Mouse (Mus musculus): Measurements from ENCODE around the gene Spata2. TPM values are rescaled to one million over a fixed set of nuclear protein-coding genes. Genes with fewer than 3 reads are reported as not detected.
A peak's percentile ranks its signal among the peaks of the same experiment; 100 is the strongest.

Gene Spata2
- polyA plus RNA-seq, 1 experiment from 2014 or later: 15.3 TPM

DNA sequence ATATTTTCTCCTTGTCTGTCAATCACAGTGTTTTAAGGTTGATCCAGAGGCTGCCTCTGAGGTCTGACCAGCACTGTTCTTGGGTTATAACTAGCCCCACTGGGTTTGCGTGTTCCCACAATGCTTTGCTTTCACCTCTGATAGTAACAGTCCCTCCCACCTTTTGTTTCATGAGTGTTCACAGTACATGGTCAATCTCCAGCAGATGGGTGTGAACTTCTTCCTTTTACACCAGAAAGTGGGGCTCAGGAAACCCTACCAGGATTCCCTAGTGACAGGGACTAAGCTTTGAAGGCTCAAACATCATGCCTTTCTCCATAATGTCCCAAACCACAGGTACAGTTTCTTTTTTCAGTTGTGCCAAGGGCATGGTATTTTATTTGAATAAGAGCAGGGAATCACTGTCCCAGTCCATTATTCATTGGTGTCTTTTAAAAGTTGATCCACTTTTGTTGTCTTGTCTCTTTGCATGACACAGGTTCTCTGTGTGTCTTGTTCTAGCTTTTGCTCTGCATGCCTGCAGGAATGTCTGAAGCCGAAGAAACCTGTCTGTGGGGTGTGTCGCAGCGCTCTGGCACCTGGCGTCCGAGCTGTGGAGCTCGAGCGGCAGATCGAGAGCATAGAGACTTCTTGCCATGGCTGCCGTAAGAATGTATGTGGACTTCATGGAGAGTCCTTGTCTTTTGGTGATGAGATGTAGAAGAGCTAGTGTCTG, 14.0 kb upstream of the Spata2 start:
- Histone ChIP-seq H3K4me3 (no peak overlapping the region), H3K9me3 (no peaks in the 10 kb centered on the region), H3K36me3 (peaks cover 46% of the 10 kb centered on the region), H3K27ac (no peak overlapping the region), H3K4me2 (no peak overlapping the region), H3K4me1 (peaks cover 30% of the 10 kb centered on the region), H3K27me3 (no peaks in the 10 kb centered on the region), H3K9ac (no peak overlapping the region)
- ATAC-seq (ENCODE audit: insufficient number of reproducible peaks, low FRiP score, low TSS enrichment, low read depth): no peak
- 80% methylated on average over 10 of the region's 10 CpGs for WGBS

DNA sequence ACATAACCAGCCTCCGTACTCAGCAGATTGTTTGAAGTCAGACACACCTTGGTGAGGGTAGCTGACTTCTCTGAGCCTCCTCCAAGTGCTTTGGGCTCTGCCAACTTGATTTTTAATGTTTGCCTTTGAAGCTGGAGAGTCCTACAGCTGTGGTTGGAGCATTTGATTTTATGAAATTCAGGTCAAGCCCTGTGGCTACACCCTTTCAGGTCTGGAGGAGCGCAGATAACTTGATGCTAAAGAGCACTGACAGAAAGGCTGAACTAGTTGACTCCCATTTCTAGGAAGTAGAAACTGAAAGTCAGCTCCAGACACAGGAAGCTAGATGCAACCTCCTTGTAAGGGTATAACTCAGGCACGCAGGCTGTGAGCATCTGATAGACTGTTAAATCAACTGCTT, 12.4 kb upstream of the Spata2 start:
- Histone ChIP-seq H3K9ac (no peak overlapping the region), H3K27me3 (no peaks in the 10 kb centered on the region), H3K9me3 (no peaks in the 10 kb centered on the region), H3K27ac (no peak overlapping the region), H3K4me3 (peak overlapping the region; percentile 99; the same call in 1 of the 2 replicates), H3K36me3 (peaks cover 31% of the 10 kb centered on the region), H3K4me2 (peak overlapping the region; percentile 93), H3K4me1 (peaks cover 30% of the 10 kb centered on the region)
- no peak for ATAC-seq (ENCODE audit: insufficient number of reproducible peaks, low FRiP score, low TSS enrichment, low read depth)
- WGBS: 69% methylated on average over 3 of the region's 3 CpGs

DNA sequence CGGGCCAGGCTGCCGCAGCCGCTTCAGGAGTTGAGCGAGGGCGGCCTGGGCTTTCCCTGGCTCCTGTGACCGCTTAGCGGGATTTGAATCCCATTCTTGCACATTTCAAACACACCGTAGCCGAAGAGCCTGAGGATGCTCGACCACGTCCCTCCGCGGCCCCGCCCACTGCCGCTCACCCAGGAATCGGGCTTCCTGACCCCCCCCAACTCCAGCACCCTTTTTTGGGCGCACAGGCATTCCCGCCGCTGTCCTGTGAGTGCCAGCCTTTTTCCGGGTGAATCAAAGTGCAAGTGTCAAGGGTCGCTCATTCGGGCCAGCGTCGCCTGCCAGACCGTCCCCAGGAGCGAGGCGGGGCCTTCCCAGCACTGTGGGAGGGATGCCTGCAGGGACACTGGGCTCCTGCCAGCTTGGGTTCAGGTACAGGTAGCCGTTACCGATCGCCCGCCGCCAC, 11.2 kb upstream of the Spata2 start:
- no peak for ATAC-seq (ENCODE audit: insufficient number of reproducible peaks, low FRiP score, low TSS enrichment, low read depth)
- under 1% methylated on average over 32 of the region's 32 CpGs for whole genome bisulfite sequencing
- H3K4me3 ChIP-seq: peak overlapping the region; percentile 99

DNA sequence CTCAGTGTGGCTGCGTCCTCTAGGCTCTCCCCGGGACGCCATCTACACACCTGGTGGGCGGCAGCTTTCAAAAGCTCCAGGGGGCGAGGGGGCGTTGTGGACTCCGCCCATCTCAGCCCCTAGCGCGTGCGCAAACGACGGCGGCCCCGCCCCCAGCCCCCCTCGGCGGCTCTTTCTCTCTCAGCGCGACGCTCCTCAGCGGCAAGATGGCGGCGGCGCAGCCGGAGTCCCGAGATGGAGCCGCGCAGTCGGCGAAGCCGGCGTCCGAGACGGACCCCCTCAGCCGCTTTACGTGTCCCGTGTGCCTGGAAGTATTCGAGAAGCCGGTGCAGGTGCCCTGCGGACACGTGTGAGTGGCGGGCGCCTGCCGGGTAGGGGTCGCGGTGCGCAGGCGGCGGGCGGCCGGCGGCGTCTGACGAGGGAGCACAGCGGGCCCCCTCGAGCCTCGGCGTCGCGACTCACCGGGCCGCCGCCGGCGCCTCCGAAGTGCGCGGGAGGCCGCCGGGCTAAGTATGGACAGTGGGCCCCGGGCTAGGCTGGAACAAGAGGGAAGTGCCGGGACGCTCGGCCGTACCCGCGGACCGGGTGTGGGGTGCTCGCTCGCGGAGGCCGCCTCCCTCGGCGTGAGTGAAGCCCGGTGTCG, 10.7 kb upstream of the Spata2 start:
- under 1% methylated on average over 81 of the region's 85 CpGs for WGBS
- Histone ChIP-seq H3K36me3 (peaks cover 15% of the 10 kb centered on the region), H3K4me1 (peaks cover 30% of the 10 kb centered on the region), H3K27me3 (no peaks in the 10 kb centered on the region), H3K4me2 (peak overlapping the region; percentile 93), H3K9ac (peak overlapping the region; percentile 87), H3K27ac (peak overlapping the region; percentile 83), H3K9me3 (no peaks in the 10 kb centered on the region), H3K4me3 (peak overlapping the region; percentile 99)
- peak; percentile 85 for ATAC-seq (ENCODE audit: insufficient number of reproducible peaks, low FRiP score, low TSS enrichment, low read depth)

More for the DNA sequence above, 11.2 kb upstream of the Spata2 start:
- peaks cover 30% of the 10 kb centered on the region for H3K4me1 ChIP-seq
- peak overlapping the region; percentile 87 for H3K9ac ChIP-seq
- H3K36me3 ChIP-seq: peaks cover 21% of the 10 kb centered on the region
- H3K27ac ChIP-seq: peak overlapping the region; percentile 83
- no peaks in the 10 kb centered on the region for H3K27me3 ChIP-seq
- no peaks in the 10 kb centered on the region for H3K9me3 ChIP-seq
- H3K4me2 ChIP-seq: peak overlapping the region; percentile 93

DNA sequence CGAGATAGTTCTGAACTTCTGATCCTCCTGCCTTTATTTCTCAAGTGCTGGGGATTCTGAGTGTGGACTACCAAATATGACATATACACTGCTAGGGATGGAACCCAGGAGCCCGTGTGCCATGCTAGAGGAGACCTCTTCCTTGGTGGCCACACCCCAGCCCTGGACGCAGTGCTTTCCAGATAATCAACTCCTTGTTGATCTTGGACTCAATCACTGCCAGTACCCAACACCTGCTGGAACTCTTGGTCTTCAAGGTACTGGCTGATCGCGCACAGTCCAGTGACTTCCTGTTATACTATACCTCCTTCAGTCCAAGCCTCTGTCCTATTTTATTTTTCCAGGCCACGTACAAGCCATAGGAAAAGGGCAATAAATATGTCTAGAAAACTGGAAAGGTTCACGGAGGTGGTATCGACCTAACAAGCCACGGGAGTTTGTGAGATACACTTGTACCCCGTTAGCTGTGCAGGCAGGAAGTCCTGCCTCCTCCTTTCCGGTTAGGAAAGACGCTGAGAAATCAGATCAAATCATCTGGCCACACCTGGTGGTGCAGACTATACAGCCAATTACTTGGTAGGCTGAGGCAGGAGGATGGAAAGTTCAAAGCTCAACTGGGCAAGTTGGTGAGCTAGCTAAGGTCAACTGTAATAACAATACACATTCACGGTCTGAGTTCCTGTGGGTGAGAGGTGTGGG, 10.0 kb upstream of the Spata2 start:
- Histone ChIP-seq H3K4me1 (peaks cover 30% of the 10 kb centered on the region), H3K9ac (peak overlapping the region; percentile 87; the same call in 1 of the 2 replicates), H3K36me3 (peaks cover 9% of the 10 kb centered on the region), H3K4me3 (peak overlapping the region; percentile 99), H3K9me3 (no peaks in the 10 kb centered on the region), H3K27me3 (no peaks in the 10 kb centered on the region), H3K27ac (peak overlapping the region; percentile 43; the same call in 1 of the 2 replicates), H3K4me2 (peak overlapping the region; percentile 93)
- ATAC-seq (ENCODE audit: insufficient number of reproducible peaks, low FRiP score, low TSS enrichment, low read depth): peak; percentile 3; the same call in 1 of the 2 replicates
- 45% methylated on average over 13 of the region's 13 CpGs for WGBS

DNA sequence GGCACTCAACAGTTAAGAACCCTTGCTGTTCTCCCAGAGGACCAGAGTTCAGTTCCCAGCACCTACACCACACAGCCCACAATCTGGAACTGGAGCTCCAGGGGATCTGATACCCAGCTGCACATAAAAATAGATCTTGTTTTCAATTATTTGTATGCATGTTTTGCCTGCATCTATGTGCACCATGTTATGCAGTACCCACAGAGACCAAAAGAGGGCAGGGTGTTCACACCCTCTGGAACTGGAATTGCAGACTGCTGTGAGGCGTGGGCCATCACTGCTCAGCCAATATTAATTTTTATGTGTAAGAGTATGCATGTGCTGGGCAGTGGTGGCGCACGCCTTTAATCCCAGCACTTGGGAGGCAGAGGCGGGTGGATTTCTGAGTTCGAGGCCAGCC, 4.6 kb upstream of the Spata2 start:
- Histone ChIP-seq H3K4me1 (peaks cover 5% of the 10 kb centered on the region; the same call in 1 of the 2 replicates), H3K9ac (no peak overlapping the region), H3K27me3 (no peaks in the 10 kb centered on the region), H3K4me2 (no peak overlapping the region), H3K36me3 (no peaks in the 10 kb centered on the region; the same call in 1 of the 2 replicates), H3K9me3 (no peaks in the 10 kb centered on the region), H3K4me3 (no peak overlapping the region), H3K27ac (no peak overlapping the region)
- no peak for ATAC-seq (ENCODE audit: insufficient number of reproducible peaks, low FRiP score, low TSS enrichment, low read depth)
- WGBS: 69% methylated on average over 5 of the region's 5 CpGs

DNA sequence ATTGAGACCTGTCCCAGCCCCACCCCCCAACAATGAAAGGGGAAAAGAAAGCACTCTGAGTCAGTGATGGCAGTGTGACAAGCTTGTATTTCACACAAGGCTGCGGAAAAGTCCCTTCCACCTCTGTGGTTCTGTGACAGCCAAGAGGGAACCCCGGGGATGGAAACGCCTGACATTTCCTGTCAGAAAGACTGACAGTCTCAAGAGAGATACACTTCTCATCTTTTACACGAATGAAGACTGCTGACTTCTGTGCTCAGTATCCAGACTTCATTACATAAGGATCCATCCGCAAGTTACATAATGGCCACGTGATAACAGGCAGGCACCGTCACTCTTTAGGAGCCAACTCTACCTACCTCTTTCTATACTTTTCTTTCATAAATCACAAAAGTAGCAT, 3.8 kb upstream of the Spata2 start:
- ATAC-seq (ENCODE audit: insufficient number of reproducible peaks, low FRiP score, low TSS enrichment, low read depth): no peak
- Histone ChIP-seq H3K36me3 (no peaks in the 10 kb centered on the region; the same call in 1 of the 2 replicates), H3K9me3 (no peaks in the 10 kb centered on the region), H3K27me3 (no peaks in the 10 kb centered on the region), H3K9ac (no peak overlapping the region), H3K27ac (no peak overlapping the region), H3K4me1 (peaks cover 12% of the 10 kb centered on the region), H3K4me3 (no peak overlapping the region), H3K4me2 (no peak overlapping the region)
- WGBS: 83% methylated on average over 7 of the region's 7 CpGs

DNA sequence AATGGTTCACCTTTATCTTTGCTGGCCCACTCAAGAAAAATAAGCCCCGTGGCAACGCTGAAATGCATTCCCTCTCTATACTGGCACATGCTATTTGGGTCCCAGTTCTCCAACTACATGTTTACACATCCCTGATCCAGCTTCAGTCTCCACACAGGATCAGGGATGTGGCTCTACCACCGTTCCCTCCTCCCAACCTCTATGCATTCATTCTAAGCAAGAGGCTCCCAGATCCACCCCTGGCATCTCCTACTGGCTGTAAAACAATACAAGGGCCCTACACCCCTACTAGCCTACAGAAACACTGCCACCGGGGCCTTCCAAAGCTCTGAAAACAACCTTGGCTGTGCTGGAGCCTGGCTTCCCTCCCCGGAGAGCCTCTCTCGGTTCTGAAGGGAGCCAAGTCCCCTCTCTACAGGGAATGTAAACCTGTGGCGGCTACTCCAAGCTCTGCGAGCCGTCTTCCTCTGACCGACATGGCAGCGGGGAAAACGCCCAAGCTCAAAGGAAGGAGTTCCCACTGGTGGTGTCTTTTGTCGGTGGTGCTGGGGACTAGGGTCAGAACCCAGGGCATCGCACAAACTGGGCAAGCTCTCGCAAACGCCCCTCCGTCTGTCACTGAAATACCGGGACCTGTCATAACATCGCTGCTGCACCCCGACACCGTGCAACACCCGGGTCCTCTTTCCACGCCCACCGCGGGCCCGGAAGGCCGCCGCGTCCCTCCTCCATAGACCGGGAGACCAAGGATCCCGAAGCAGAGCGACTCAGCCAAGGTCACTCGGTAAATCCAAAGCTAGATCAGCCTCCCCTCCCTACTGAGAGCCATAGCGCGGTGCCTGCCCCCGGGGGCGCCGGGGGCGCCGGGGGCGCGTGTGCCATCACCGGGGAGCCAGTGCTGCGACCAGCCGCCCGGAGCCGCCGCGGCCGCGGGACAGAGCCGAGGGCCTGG, 654 bp downstream of the Spata2 start, which contains the start of gene Rnf114:
Rnf114 (plus strand) TSS at position 889 of the 952 bp plus-strand sequence.
- WGBS: 3% methylated on average over 47 of the region's 52 CpGs
- no peaks in the 10 kb centered on the region; the same call in 1 of the 2 replicates for H3K36me3 ChIP-seq
- peak within 1 kb of the TSS; percentile 89 for H3K9ac ChIP-seq
- peak within 1 kb of the TSS; percentile 90 for H3K4me2 ChIP-seq
- H3K27ac ChIP-seq: peak within 1 kb of the TSS; percentile 97
- peaks cover 24% of the 10 kb centered on the region for H3K4me1 ChIP-seq
- no peaks in the 10 kb centered on the region for H3K27me3 ChIP-seq
- ATAC-seq (ENCODE audit: insufficient number of reproducible peaks, low FRiP score, low TSS enrichment, low read depth): peak; percentile 22
- H3K4me3 ChIP-seq: peak within 1 kb of the TSS; percentile 92
- no peaks in the 10 kb centered on the region for H3K9me3 ChIP-seq

DNA sequence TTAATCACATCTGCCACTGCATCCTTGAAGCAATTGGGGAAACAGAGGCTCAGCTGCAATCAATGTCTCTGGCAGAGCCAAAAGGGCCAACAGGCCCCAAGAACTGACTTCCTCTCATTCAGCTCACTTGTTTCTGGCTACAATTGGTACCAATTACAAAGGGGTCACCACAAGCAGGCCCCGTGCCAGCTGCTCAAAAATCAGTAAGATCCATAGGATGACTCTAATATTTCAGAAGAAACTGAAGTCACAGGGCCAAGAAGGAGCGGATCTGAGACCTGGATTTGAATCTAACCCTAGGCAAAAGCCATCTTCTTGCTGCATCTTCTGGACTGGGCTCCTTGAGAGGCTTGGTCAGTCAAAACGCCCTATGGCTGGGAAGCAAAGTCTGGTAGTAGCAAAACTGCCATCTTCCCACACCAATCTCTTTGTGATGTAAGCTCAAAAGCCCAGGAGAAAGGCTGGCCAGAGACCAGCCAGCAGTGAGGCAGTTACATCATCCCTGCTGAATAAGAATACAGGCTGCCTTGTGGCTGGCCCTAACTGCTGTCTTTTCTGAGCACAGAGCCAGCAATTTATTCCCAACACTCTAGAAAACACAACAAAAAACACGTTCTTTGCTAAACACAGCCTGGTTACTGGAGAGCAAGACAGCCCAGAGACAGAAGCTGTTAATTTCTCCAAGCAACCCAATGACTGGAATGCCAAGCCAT, 1.7 kb downstream of the Spata2 start:
- peak overlapping the region; percentile 89; the same call in 1 of the 2 replicates for H3K9ac ChIP-seq
- H3K4me2 ChIP-seq: no peak overlapping the region
- H3K36me3 ChIP-seq: no peaks in the 10 kb centered on the region; the same call in 1 of the 2 replicates
- peak overlapping the region; percentile 92 for H3K4me3 ChIP-seq
- 78% methylated on average over 4 of the region's 4 CpGs for WGBS
- peaks cover 29% of the 10 kb centered on the region for H3K4me1 ChIP-seq
- no peaks in the 10 kb centered on the region for H3K27me3 ChIP-seq
- no peak for ATAC-seq (ENCODE audit: insufficient number of reproducible peaks, low FRiP score, low TSS enrichment, low read depth)
- no peaks in the 10 kb centered on the region for H3K9me3 ChIP-seq
- H3K27ac ChIP-seq: no peak overlapping the region

DNA sequence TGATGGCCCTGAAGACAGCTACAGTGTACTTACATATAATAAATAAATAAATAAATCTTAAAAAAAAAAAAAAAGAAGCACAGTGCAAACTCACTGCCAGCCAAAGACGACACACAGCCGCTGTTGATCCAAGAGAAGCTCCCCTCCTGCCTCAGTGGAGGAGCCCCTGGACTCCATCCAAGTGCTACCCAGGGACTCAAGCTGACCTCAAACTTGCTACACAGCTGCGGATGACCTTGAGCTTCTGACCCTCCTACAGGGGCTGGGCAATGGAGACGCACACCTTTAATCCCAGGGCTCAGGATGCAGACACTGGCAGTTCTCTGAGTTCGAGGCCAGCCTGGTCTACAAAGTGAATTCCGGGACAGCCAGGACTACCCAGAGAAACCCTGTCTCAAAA, 4.7 kb downstream of the Spata2 start:
- Histone ChIP-seq H3K9me3 (no peaks in the 10 kb centered on the region), H3K9ac (no peak overlapping the region), H3K27me3 (no peaks in the 10 kb centered on the region), H3K4me1 (peaks cover 34% of the 10 kb centered on the region), H3K36me3 (peaks cover 20% of the 10 kb centered on the region), H3K4me2 (no peak overlapping the region), H3K4me3 (no peak overlapping the region), H3K27ac (no peak overlapping the region)
- WGBS: 87% methylated on average over 6 of the region's 6 CpGs
- no peak for ATAC-seq (ENCODE audit: insufficient number of reproducible peaks, low FRiP score, low TSS enrichment, low read depth)
